Mouse (Mus musculus) intestine, embryonic 16.5 days (tissue): ENCODE data around the gene Gm38392. TPM values are rescaled to one million over a fixed set of nuclear protein-coding genes. Genes with fewer than 3 reads are reported as not detected.

Source experiments
- ATAC-seq: fragments of 200-750 bp; cut with Nextera tagmentation; 2 replicates; pipeline ENCODE4 v1.8.0; 2017; ENCODE audit warnings: moderate TSS enrichment, moderate library complexity
- H3K27ac ChIP-seq: fragments of 300-500 bp; sonication (generic); 2 replicates; pipeline ENCODE4 v1.5.1; 2014; ENCODE audit warnings: mild to moderate bottlenecking, low read length
- H3K27me3 ChIP-seq: fragments of 300-500 bp; sonication (generic); replicated peaks from 2 replicates; pipeline ENCODE4 v1.6.1; 2014; ENCODE audit warnings: low read length, control low read depth, mixed read lengths; ENCODE audit not compliant: control insufficient read depth, insufficient read depth
- H3K36me3 ChIP-seq: fragments of 300-500 bp; sonication (generic); 2 replicates; pipeline ENCODE4 v1.6.1; 2014; ENCODE audit warnings: low read length, control low read depth; ENCODE audit not compliant: control insufficient read depth, insufficient read depth
- H3K4me1 ChIP-seq: fragments of 300-500 bp; sonication (generic); 2 replicates; pipeline ENCODE4 v1.6.1; 2014; ENCODE audit warnings: low read length, control low read depth, mixed read lengths; ENCODE audit not compliant: control insufficient read depth, insufficient read depth
- H3K4me2 ChIP-seq: fragments of 300-500 bp; sonication (generic); 2 replicates; pipeline ENCODE4 v1.6.1; 2014; ENCODE audit warnings: low read depth, low read length, control low read depth
- H3K4me3 ChIP-seq: fragments of 300-500 bp; sonication (generic); 2 replicates; pipeline ENCODE4 v1.5.1; 2014; ENCODE audit warnings: mild to moderate bottlenecking, low read length
- H3K9ac ChIP-seq: fragments of 300-500 bp; sonication (generic); 2 replicates; pipeline ENCODE4 v1.6.1; 2014; ENCODE audit warnings: low read depth, low read length
- H3K9me3 ChIP-seq: fragments of 300-500 bp; sonication (generic); 2 replicates; pipeline ENCODE4 v1.6.1; 2016; ENCODE audit warnings: low read length, control low read depth; ENCODE audit not compliant: control insufficient read depth
- WGBS: fragments of 180-500 bp; shearing (Covaris S2); extraction: QIAGEN DNeasy Blood & Tissue Kit; methylation state at CpG from one replicate; pipeline ENCODE4 v1.1.7; 2014; 5-methylcytosine and 5-hydroxymethylcytosine counted together
- polyA plus RNA-seq: library from polyadenylated mRNA; unstranded; fragments of >200 nt; fragmentation: Nextera tagmentation; extraction: Ambion mirVana; gene quantifications from 2 replicates; pipeline ENCODE4 v1.2.1, GENCODE M21; 2015

Gene Gm38392
- polyA plus RNA-seq, 1 experiment from 2014 or later, result not detected

DNA sequence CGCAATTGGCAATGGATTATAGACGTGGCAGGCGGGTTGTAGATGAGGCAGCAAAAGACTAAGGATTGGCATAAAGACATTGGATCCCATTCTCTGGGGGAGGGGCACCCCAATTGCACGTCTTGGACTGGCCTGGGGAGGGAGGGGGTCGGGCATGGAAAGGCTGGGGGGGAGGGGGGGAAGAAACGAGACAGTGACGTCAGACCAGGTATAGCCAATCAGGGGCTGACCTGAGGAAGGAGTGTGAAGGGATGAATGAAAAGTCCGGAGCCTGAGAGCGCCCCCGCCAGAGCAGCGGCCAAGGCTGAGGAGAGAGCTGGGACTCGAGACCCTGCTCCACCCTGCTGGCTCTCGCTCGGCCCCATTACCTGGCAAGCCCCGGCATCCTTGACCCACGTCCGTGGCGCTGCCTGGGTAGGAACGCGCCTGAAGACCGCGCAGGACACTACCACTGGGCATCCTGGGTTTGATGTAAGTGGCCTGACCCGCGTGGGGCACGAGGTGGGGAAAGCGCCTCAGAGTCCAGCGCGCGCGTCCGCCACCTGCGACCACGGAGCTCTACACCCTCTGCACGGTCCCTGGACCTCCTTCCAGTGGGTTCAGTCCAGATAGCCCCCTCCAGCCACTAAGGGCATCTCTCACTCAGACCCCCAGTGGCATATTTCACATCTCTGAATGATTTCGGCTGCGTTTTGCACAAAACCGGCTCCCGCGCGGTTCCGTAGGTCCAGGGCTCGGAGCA lies 72.6 kb downstream of the Gm38392 start:
- H3K9ac ChIP-seq, result no peak overlapping the region
- H3K4me3 ChIP-seq, result peak overlapping the region; percentile 33
- no peak overlapping the region for H3K27ac ChIP-seq
- peaks cover 93% of the 10 kb centered on the region for H3K27me3 ChIP-seq
- H3K4me2 ChIP-seq, result 0 out of 2 replicates have a peak overlapping the region, but pooled peaks have one; percentile 52
- WGBS, result 2% methylated on average over 42 of the region's 42 CpGs
- no peaks in the 10 kb centered on the region for H3K9me3 ChIP-seq
- no peaks in the 10 kb centered on the region for H3K36me3 ChIP-seq
- H3K4me1 ChIP-seq, result peaks cover 15% of the 10 kb centered on the region
- ATAC-seq, result no peak

DNA sequence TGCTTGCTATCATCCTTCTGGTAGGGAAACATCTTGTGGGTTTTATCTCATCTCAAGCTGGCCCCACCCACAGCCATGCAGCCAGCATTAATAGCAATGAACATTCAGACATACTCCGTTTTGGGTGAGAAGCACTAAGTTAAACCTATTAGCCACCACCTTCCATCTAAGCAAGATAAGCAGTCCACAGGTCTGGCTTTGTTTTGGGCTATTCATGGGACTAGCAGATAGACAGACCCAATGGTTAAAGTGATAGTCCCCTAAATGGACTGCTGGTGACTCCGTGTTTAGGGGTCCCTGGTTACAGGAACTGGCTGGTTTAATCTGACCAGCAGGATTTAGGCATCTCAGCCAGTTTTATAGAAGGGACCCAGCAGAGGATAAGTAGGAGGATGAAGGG lies 74.0 kb downstream of the Gm38392 start:
- H3K27me3 ChIP-seq, result peaks cover 94% of the 10 kb centered on the region
- no peak for ATAC-seq
- WGBS, result 3% methylated on average over 2 of the region's 2 CpGs
- H3K9me3 ChIP-seq, result no peaks in the 10 kb centered on the region
- H3K4me1 ChIP-seq, result peaks cover 15% of the 10 kb centered on the region
- H3K36me3 ChIP-seq, result no peaks in the 10 kb centered on the region
- no peak overlapping the region for H3K4me2 ChIP-seq
- H3K27ac ChIP-seq, result no peak overlapping the region
- no peak overlapping the region for H3K4me3 ChIP-seq
- H3K9ac ChIP-seq, result no peak overlapping the region

DNA sequence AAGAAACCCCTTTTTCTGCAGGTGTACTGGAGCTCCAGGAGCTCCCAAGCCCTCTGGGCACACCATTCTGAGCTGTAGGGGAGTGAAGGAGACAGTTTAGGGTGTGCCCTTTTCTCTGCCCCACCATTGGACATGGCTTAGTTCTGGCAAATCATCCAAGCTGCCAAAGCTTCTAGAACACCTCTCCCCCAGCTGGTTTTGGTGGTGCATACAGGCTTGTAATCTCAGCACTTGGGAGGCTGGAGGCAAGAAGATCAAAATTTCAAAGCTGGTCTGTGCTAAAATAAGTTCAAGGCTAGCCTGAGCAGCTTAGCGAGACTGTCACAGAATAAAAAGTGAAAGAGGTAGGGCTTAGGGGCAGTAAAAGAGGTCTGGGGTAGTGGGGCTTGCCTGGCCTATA lies 74.7 kb downstream of the Gm38392 start:
- no peaks in the 10 kb centered on the region for H3K9me3 ChIP-seq
- no peak overlapping the region for H3K4me2 ChIP-seq
- 0% methylated on average over 1 of the region's 1 CpGs for WGBS
- no peaks in the 10 kb centered on the region for H3K36me3 ChIP-seq
- H3K4me3 ChIP-seq, result no peak overlapping the region
- H3K27ac ChIP-seq, result no peak overlapping the region
- peaks cover 95% of the 10 kb centered on the region for H3K27me3 ChIP-seq
- no peak for ATAC-seq
- H3K9ac ChIP-seq, result no peak overlapping the region
- H3K4me1 ChIP-seq, result peaks cover 15% of the 10 kb centered on the region

DNA sequence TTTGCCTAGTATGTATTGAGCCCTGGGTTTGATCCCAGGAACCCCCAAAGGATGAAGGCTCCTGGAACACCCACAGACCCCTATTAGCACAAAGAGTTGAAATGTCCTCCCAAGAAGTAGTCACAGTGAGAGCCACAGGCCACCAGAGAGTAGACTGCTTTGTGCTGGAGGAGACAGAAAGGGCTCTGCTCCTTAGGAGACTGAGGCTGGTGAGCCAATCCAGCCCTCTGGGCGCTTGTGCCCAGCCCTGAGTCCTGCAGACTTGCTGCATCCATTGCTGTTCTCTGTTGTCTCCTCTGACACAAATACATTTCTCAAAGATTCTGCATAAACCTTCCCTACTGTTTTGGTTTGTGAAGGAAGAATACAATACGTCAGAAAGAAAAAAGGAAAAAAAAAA lies 76.1 kb downstream of the Gm38392 start:
- Histone ChIP-seq H3K4me2 (no peak overlapping the region), H3K4me3 (no peak overlapping the region), H3K9ac (no peak overlapping the region), H3K27me3 (peaks cover 94% of the 10 kb centered on the region), H3K36me3 (no peaks in the 10 kb centered on the region), H3K9me3 (no peaks in the 10 kb centered on the region), H3K4me1 (peaks cover 15% of the 10 kb centered on the region), H3K27ac (no peak overlapping the region)
- no peak for ATAC-seq
- WGBS, result 18% methylated on average over 2 of the region's 2 CpGs

DNA sequence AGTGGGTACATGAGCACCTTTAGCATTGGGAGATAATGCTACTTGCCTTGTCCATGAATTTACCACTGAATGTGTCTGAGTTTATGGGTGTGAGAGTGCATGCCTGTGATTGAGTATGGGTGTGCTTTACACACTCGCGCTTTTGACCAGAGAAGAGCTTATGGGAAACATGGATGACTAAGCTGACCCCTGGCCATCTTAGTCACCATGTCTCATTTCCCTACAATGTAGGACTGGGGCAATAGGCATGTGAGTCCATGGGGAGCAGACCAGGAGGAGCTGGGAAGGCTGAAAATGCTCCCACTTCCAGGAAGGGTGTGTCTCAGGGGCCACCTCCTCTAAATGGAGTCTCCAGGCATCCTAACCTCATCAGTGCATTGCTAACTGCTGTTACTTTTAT lies 76.9 kb downstream of the Gm38392 start:
- Histone ChIP-seq H3K9me3 (no peaks in the 10 kb centered on the region), H3K9ac (no peak overlapping the region), H3K4me3 (no peak overlapping the region), H3K27me3 (peaks cover 93% of the 10 kb centered on the region), H3K27ac (no peak overlapping the region), H3K4me2 (no peak overlapping the region), H3K4me1 (peaks cover 8% of the 10 kb centered on the region), H3K36me3 (no peaks in the 10 kb centered on the region)
- no peak for ATAC-seq
- WGBS, result 31% methylated on average over 2 of the region's 2 CpGs

DNA sequence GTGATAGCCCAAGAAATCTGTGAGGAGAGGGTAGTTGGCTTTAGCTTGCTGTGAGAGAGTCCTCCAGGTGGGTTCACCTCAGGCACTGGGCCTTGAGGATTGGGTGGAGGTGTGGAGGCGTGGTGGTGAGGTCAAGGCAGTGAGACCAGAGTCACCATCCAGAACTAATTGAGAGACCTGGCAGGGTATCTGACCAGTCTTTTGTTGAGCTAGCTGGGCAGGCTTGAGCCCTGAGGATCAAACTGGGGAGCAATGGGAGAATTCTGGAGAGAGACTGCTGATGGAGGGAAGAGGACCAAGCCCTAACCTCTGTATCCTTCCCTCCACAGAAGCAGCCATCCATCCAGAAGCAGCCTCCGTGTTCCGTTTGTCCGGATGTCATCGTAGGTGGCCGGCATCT lies 77.7 kb downstream of the Gm38392 start:
- H3K36me3 ChIP-seq, result no peaks in the 10 kb centered on the region
- ATAC-seq, result no peak
- no peak overlapping the region for H3K4me3 ChIP-seq
- H3K4me2 ChIP-seq, result no peak overlapping the region
- H3K9me3 ChIP-seq, result no peaks in the 10 kb centered on the region
- H3K4me1 ChIP-seq, result peaks cover under 1% of the 10 kb centered on the region; the same call in 1 of the 2 replicates
- peaks cover 93% of the 10 kb centered on the region for H3K27me3 ChIP-seq
- no peak overlapping the region for H3K9ac ChIP-seq
- 1% methylated on average over 6 of the region's 6 CpGs for WGBS
- H3K27ac ChIP-seq, result no peak overlapping the region

DNA sequence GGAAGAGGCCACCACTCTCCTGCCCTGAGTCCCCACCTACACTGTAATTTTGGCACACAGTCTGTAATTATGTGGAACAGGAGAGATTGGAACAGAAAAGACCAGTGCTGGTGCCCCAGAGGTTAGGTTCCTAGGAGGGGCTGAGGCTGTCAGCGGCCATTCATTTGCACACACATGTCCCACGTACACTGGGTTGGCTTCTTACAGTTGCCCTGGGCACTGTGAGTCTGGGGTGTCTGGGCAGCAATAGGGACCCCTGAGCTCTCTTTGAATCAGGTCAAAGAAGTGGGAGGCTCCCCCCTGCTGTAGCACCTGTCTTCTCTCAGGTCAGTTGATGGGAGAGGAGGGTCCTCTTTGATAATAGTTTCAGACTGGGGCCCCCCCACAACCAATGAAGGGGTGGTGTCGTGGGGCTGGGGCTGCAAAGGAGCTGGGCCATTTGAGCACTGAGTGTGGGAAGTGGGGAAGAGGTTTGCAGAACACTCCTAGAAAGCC lies 78.7 kb downstream of the Gm38392 start:
- H3K9ac ChIP-seq, result no peak overlapping the region
- no peaks in the 10 kb centered on the region for H3K9me3 ChIP-seq
- no peak overlapping the region for H3K4me3 ChIP-seq
- H3K27me3 ChIP-seq, result peaks cover 92% of the 10 kb centered on the region
- H3K4me1 ChIP-seq, result no peaks in the 10 kb centered on the region
- H3K36me3 ChIP-seq, result no peaks in the 10 kb centered on the region
- H3K27ac ChIP-seq, result no peak overlapping the region
- ATAC-seq, result no peak
- H3K4me2 ChIP-seq, result no peak overlapping the region
- 13% methylated on average over 3 of the region's 3 CpGs for WGBS

DNA sequence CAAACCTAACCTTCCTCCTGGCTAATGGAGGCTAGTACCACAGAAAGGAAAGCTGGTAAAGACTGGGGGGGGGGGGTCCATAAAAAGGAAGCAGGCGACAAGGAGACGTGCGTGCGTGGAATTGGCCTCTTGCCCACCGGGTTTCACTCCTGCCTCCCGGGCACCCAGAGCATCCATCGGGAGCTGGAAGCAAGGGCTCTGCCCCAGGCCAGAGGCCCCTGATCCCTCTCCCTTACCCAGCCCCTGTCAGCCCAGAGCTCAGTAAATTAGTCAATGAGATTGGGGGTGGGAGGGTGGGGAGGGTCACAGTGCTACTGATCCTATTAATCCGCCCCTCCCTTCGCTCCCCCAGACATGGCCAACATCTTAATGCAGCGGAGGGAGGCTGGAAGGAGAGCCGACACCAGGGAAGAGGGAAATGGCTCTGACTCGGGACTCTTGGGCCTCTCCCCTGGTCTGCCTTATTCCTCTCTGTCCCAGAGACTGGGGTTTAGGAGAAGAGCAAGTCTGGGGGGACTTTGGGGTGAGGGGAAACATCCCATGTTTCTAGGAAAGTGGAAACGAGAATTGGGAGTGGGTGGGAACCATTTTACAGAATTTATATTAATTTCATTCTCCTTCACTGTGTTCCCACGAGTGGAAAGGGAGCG lies 79.4 kb downstream of the Gm38392 start:
- no peak overlapping the region for H3K4me3 ChIP-seq
- H3K4me2 ChIP-seq, result no peak overlapping the region
- H3K9ac ChIP-seq, result no peak overlapping the region
- WGBS, result 4% methylated on average over 15 of the region's 15 CpGs
- no peak for ATAC-seq
- H3K9me3 ChIP-seq, result no peaks in the 10 kb centered on the region
- H3K4me1 ChIP-seq, result no peaks in the 10 kb centered on the region
- H3K27ac ChIP-seq, result no peak overlapping the region
- H3K36me3 ChIP-seq, result no peaks in the 10 kb centered on the region
- peaks cover 93% of the 10 kb centered on the region for H3K27me3 ChIP-seq

DNA sequence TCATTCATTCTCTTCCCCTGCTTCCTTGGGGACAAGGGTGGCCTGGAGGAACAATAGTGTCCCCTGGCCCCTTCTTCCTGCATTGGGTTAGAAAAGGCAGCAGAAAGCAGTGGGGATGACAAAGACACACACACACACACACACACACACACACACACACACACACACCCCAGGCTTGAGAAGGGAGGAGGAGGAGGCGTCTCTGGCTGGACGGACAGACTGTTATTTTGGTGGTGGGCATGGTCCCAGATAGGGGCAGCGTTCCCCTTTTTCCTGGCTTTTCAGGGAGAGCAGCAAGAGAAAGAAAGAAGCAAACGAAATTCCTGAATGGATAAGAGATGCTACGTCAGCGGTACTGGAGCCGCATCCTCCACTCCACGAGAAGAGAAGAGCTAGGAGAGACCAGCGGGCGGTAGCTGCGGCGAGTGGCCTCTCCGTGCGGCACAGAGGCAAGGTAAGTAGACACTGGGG lies 80.1 kb downstream of the Gm38392 start:
- 1% methylated on average over 14 of the region's 14 CpGs for WGBS
- Histone ChIP-seq H3K9me3 (no peaks in the 10 kb centered on the region), H3K27ac (no peak overlapping the region), H3K4me2 (no peak overlapping the region), H3K9ac (no peak overlapping the region), H3K27me3 (peaks cover 93% of the 10 kb centered on the region), H3K36me3 (no peaks in the 10 kb centered on the region), H3K4me3 (no peak overlapping the region), H3K4me1 (no peaks in the 10 kb centered on the region)
- no peak for ATAC-seq
